Mouse (Mus musculus) cerebellum, postnatal 25 days (tissue): ENCODE results near the gene Phf12.

Source experiments
- DNase-seq, 2 experiments: peaks; one replicate each; pipeline ENCODE4 v3.0.0; 2021; ENCODE audit warnings: mixed read lengths in 2 of 2

Gene Phf12

DNA sequence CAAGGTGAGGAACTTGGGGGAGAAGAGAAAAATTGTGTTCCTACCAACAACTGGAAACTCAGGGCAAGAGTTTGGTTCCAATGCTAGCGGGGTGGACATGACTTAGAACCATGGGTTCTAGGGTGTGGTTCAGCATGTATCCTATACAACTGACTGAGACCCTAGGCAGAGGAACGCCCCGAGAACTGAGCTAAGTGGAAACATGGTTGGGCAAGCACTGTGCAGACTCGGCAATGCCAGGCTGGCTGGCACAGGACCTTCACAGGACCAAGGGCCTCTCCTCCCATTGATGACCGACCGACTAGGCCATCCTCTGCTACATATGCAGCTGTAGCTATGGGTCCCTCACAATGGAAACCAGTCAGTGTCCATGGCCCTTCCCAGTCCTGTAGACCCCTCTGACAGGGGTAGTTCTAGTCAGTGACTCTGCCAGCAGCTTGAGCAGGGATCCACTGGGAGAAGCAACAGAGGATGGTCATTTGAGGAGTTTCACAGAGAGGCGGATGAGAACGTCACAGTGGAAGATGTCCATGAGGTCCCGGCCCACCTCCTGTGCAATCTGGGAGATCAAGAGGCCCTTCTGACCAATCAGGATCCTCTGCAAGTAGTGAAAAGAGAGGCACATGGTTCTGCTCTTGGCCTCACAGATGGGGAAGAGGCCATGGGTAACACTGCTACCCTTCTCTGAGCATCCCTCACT, 91.2 kb downstream of the Phf12 start:
- DNase-seq = no peak

DNA sequence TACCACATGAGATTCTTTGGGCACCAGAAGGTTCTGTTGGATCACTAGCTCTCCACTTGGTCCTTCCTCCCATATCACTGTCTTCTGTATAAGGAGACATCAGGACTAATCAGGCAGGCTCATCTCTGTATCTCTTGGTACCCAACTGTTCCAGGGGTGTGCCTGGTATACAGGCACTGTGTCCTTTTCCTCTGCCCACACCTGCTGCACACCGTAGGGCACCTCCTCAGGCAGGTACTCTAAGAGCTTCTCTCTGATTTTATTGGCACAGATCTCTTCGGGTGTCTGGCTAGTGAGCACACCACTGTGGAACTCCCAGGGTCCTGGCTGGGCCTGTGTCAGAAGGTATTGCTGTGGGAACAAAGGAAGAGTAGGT, 91.7 kb downstream of the Phf12 start:
- DNase-seq = no peak

DNA sequence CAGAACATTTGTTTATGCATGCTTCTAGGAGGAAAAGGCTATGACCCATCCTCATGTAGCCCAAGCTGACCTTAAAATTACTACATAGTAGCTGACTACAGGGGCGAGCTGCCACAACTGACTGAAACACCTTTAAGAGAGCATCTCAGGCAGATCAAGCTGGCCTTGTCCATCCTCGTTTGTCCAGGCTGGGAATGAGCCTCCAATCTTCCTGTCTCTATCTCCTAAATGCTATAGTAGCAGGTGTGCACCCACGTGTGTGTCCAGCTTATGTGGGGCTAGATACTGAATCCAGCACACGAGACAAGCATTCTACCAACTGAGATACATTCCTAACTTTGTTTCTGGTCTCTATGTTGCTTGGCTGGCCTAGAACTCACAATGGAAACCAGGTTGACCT, 92.1 kb downstream of the Phf12 start:
- no peak for DNase-seq
